Mouse (Mus musculus) embryonic fibroblast, embryonic 13.5 days (primary cell): ENCODE measurements around the gene Rgs16. TPM values are rescaled to one million over a fixed set of nuclear protein-coding genes. Genes with fewer than 3 reads are reported as not detected.

Experiments
- H3K27ac ChIP-seq: 2 replicates; pipeline ENCODE4 v1.5.1; 2012; ENCODE audit warnings: low read length, control low read depth, inconsistent platforms; ENCODE audit not compliant: insufficient read depth
- H3K4me1 ChIP-seq: 2 replicates; pipeline ENCODE4 v1.6.1; 2011; ENCODE audit warnings: low read length; ENCODE audit not compliant: control insufficient read depth, insufficient read depth
- H3K4me3 ChIP-seq: 2 replicates; pipeline ENCODE4 v1.5.1; 2011; ENCODE audit warnings: mild to moderate bottlenecking, control low read depth, low read length; ENCODE audit not compliant: insufficient read depth
- CTCF ChIP-seq: IDR thresholded peaks from 2 replicates; pipeline ENCODE4 v1.5.1; 2011; ENCODE audit warnings: mild to moderate bottlenecking, control low read depth, low read length, moderate library complexity, borderline replicate concordance; ENCODE audit not compliant: insufficient read depth
- POLR2A ChIP-seq: IDR thresholded peaks from 2 replicates; pipeline ENCODE4 v1.6.1; 2011; ENCODE audit warnings: low read depth, mild to moderate bottlenecking, control low read depth, low read length, moderate library complexity
- polyA plus RNA-seq: library from polyadenylated mRNA; stranded (reverse); fragments of >200 nt; gene quantifications from 2 replicates; pipeline ENCODE4 v1.2.4, GENCODE M21; 2011; ENCODE audit warnings: low read depth; ENCODE audit not compliant: missing spikeins, insufficient read length

Rgs16 gene
- polyA plus RNA-seq, 1 experiment, result 21.7 TPM

- TF ChIP-seq POLR2A, result no peak
- TF ChIP-seq CTCF, result no peak
- no peak overlapping the region for H3K4me3 ChIP-seq
- no peaks in the 10 kb centered on the region for H3K4me1 ChIP-seq
- H3K27ac ChIP-seq, result no peak overlapping the region
Measured at GRCm38 (mm10) chr1:153720935-153721334, 19.2 kb upstream of the Rgs16 start.

- Histone ChIP-seq H3K4me1 (no peaks in the 10 kb centered on the region), H3K27ac (no peak overlapping the region), H3K4me3 (no peak overlapping the region)
- TF ChIP-seq CTCF (no peak), POLR2A (no peak)
Measured at GRCm38 (mm10) chr1:153721565-153722310, 18.4 kb upstream of the Rgs16 start.

GRCm38 (mm10) chr1:153723426-153723825 is 16.7 kb upstream of the Rgs16 start:
- Histone ChIP-seq H3K4me3 (no peak overlapping the region), H3K4me1 (no peaks in the 10 kb centered on the region), H3K27ac (no peak overlapping the region)
- no peak for TF ChIP-seq CTCF
- TF ChIP-seq POLR2A, result no peak

GRCm38 (mm10) chr1:153726636-153727035 is 13.5 kb upstream of the Rgs16 start:
- TF ChIP-seq POLR2A (no peak), CTCF (no peak)
- Histone ChIP-seq H3K4me3 (no peak overlapping the region), H3K27ac (no peak overlapping the region), H3K4me1 (no peaks in the 10 kb centered on the region)

GRCm38 (mm10) chr1:153729806-153730205 is 10.3 kb upstream of the Rgs16 start:
- Histone ChIP-seq H3K4me1 (no peaks in the 10 kb centered on the region), H3K4me3 (no peak overlapping the region), H3K27ac (no peak overlapping the region)
- TF ChIP-seq CTCF (no peak), POLR2A (no peak)

- no peak overlapping the region for H3K4me3 ChIP-seq
- TF ChIP-seq CTCF (no peak), POLR2A (no peak)
- H3K27ac ChIP-seq, result no peak overlapping the region
- peaks cover 3% of the 10 kb centered on the region for H3K4me1 ChIP-seq
Measured at GRCm38 (mm10) chr1:153730671-153731070, 9.5 kb upstream of the Rgs16 start.

GRCm38 (mm10) chr1:153733181-153733580 is 7.0 kb upstream of the Rgs16 start:
- TF ChIP-seq CTCF (no peak), POLR2A (no peak)
- Histone ChIP-seq H3K27ac (no peak overlapping the region), H3K4me3 (no peak overlapping the region), H3K4me1 (peaks cover 14% of the 10 kb centered on the region)

- Histone ChIP-seq H3K4me1 (peaks cover 14% of the 10 kb centered on the region), H3K4me3 (no peak overlapping the region), H3K27ac (no peak overlapping the region)
- TF ChIP-seq POLR2A, result no peak
- TF ChIP-seq CTCF, result no peak
Measured at GRCm38 (mm10) chr1:153734866-153735265, 5.3 kb upstream of the Rgs16 start.

- TF ChIP-seq CTCF (no peak), POLR2A (no peak)
- no peak overlapping the region for H3K4me3 ChIP-seq
- H3K4me1 ChIP-seq, result peaks cover 14% of the 10 kb centered on the region
- peak overlapping the region; percentile 86 for H3K27ac ChIP-seq
Measured at GRCm38 (mm10) chr1:153736096-153736495, 4.1 kb upstream of the Rgs16 start.

- peaks cover 14% of the 10 kb centered on the region for H3K4me1 ChIP-seq
- peak overlapping the region; percentile 53; the same call in 1 of the 2 replicates for H3K27ac ChIP-seq
- no peak for TF ChIP-seq CTCF
- TF ChIP-seq POLR2A, result no peak
- H3K4me3 ChIP-seq, result no peak overlapping the region
Measured at GRCm38 (mm10) chr1:153737101-153738085, 2.8 kb upstream of the Rgs16 start.
